Mouse (Mus musculus) spleen, adult 18-20 months (tissue): ENCODE measurements around the gene Gdf1.
A peak's percentile ranks its signal among the peaks of the same experiment; 100 is the strongest.

Source experiments
- DNase-seq, 2 experiments: peaks; one replicate each; pipeline ENCODE4 v3.0.0; 2022; ENCODE audit warnings: mixed read lengths in 2 of 2

Gene Gdf1

GRCm38 (mm10) chr8:70330741-70331364 is 1.2 kb downstream of the Gdf1 start:
- no peak for DNase-seq

- no peak for DNase-seq
Observed at GRCm38 (mm10) chr8:70331526-70331925, 1.9 kb downstream of the Gdf1 start.

GRCm38 (mm10) chr8:70332070-70332877 is 2.7 kb downstream of the Gdf1 start:
- no peak for DNase-seq

GRCm38 (mm10) chr8:70332878-70333202 is 3.2 kb downstream of the Gdf1 start:
- DNase-seq, result no peak

- no peak for DNase-seq
Observed at GRCm38 (mm10) chr8:70338931-70339330, 9.3 kb downstream of the Gdf1 start.

GRCm38 (mm10) chr8:70340659-70341058 is 11.0 kb downstream of the Gdf1 start:
- no peak for DNase-seq

- DNase-seq, result no peak
Observed at GRCm38 (mm10) chr8:70342007-70342406, 12.4 kb downstream of the Gdf1 start.

GRCm38 (mm10) chr8:70343076-70343475 is 13.5 kb downstream of the Gdf1 start:
- DNase-seq, result no peak

- no peak for DNase-seq
Observed at GRCm38 (mm10) chr8:70343696-70344095, 14.1 kb downstream of the Gdf1 start.

GRCm38 (mm10) chr8:70344279-70344678 is 14.7 kb downstream of the Gdf1 start:
- DNase-seq, result no peak

- DNase-seq, result no peak
Observed at GRCm38 (mm10) chr8:70347443-70347842, 17.8 kb downstream of the Gdf1 start.

- no peak for DNase-seq
Observed at GRCm38 (mm10) chr8:70347860-70348420, 18.3 kb downstream of the Gdf1 start.

- DNase-seq, result no peak
Observed at GRCm38 (mm10) chr8:70351035-70351999, 21.7 kb downstream of the Gdf1 start.

- no peak for DNase-seq
Observed at GRCm38 (mm10) chr8:70352000-70352384, 22.4 kb downstream of the Gdf1 start.

GRCm38 (mm10) chr8:70352657-70353151 is 23.1 kb downstream of the Gdf1 start:
- DNase-seq, result no peak

- peak; percentile 99 for DNase-seq
Observed at GRCm38 (mm10) chr8:70353194-70353817, 23.7 kb downstream of the Gdf1 start, which contains the start of gene Upf1. Upf1 (minus strand) TSS chr8:70353278.

- no peak for DNase-seq
Observed at GRCm38 (mm10) chr8:70354004-70354403, 24.4 kb downstream of the Gdf1 start.

GRCm38 (mm10) chr8:70356111-70356510 is 26.5 kb downstream of the Gdf1 start:
- DNase-seq, result no peak

- DNase-seq, result no peak
Observed at GRCm38 (mm10) chr8:70359411-70359810, 29.8 kb downstream of the Gdf1 start.

- DNase-seq, result no peak
Observed at GRCm38 (mm10) chr8:70360769-70361168, 31.2 kb downstream of the Gdf1 start.

GRCm38 (mm10) chr8:70361484-70362032 is 31.9 kb downstream of the Gdf1 start:
- no peak for DNase-seq

GRCm38 (mm10) chr8:70364066-70364465 is 34.4 kb downstream of the Gdf1 start:
- no peak for DNase-seq
